Mouse (Mus musculus): ENCODE measurements around the gene Noc2l.

DNA sequence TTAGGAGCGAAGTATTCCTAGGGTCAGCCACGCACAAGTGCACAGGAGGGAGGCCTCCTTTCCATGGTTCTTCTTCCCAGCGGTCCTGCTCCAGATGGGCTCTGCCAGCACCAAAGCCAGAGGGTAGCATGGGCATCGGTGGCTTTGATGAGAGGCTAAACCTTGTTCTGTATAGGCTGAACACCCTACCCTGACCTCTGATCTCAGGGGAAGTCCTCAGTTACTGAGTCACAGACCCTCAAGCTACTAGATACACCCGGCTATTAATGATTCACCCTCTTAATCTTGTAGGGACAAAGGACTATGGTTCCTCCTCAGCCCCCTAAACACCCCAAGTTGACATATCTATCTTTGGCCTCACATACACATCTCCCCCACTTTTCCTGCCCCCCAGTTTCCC lies 41.9 kb upstream of the Noc2l start:
- TF ChIP-seq GATA1 (IDR thresholded peaks at IDR 0.05; ENCODE audit: low read length) (no peak), TAL1 (IDR thresholded peaks at IDR 0.05; ENCODE audit: low read length) (no peak)
